Mouse (Mus musculus) heart, postnatal 14 days (tissue): ENCODE results near the gene Slc5a8. TPM values are rescaled to one million over a fixed set of nuclear protein-coding genes. Genes with fewer than 3 reads are reported as not detected.

Experiments used
- DNase-seq, 2 experiments: peaks; one replicate each; pipeline ENCODE4 v3.0.0; 2021 to 2022
- intact Hi-C: fragments of 180-260 bp; cut with DNase I; formaldehyde crosslinking; loops from one replicate; pipeline ENCODE4 v1.15.1; 2025
- total RNA-seq, 2 experiments: library from RNA; stranded (reverse); gene quantifications; 2 replicates each; pipeline ENCODE4 v1.2.3; 2021

The Slc5a8 gene
- total RNA-seq, 2 experiments from 2014 or later, result 0.05 to 0.17 TPM

- no peak for DNase-seq
- intact Hi-C loops, result no loop called here
These were observed 93.1 kb downstream of the Slc5a8 start for GRCm38 (mm10) chr10:88978932-88979331.

Other genes starting within 250 kb of the Slc5a8 start
- under 1 TPM in 1 of 2 experiments, not detected in 1; 0.27 TPM for gene Spic, start 201.0 kb upstream of the Slc5a8 start, total RNA-seq
- gene Arl1, start 155.1 kb upstream of the Slc5a8 start, total RNA-seq, result 10 to 100 TPM; 76.3 to 78.2 TPM
- gene Utp20, start 59.2 kb upstream of the Slc5a8 start, total RNA-seq, result 10 to 100 TPM in 1 of 2 experiments, 1 to 10 TPM in 1; 8.3 to 11.8 TPM